In the genomic region with DNA sequence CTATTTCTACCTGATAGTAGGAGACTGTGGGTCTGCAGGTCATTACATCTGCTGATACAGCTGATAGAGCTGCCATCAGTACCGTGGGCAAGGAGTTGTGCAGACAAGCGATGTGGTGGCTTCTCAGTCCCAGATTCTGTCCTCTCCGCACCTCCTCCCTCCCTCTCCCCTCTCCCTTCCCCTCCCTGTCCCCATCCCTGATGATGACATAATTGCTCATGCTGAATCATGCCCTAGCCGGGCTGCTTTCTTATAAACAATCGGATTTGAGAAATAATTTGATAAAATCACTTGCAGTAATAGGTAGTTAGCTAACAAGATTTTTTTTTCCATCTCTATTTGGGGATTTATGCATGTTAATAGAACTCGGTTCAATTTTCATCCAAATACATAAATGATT, we compare ENCODE assay signal across 17 mouse cellular contexts. TPM values are rescaled to one million over a fixed set of nuclear protein-coding genes. Genes with fewer than 3 reads are reported as not detected.
A peak's percentile ranks its signal among the peaks of the same experiment; 100 is the strongest.
DNase-seq lines count a peak whose midpoint lies in the region; ATAC-seq and TF ChIP-seq lines count a peak whose summit lies in the region.
"Had no signal": no experiment of that assay in that cellular context is flagged by ENCODE, and none has a peak within 500 bp of the region (broad histone marks: within the 10 kb centered on the region; RNA-seq: fewer than 3 reads in every experiment).

4930583I09Rik (minus strand) TSS at position 144 of the 400 bp plus-strand sequence.

- no peak for ATAC-seq in kidney, postnatal 0 days (replicated peaks; ENCODE audit: low FRiP score, low read depth)
- peak; percentile 47; the same call in 1 of the 2 replicates for ATAC-seq in forebrain, embryonic 14.5 days
- no peak for ATAC-seq in midbrain, embryonic 16.5 days
- ATAC-seq in intestine, embryonic 15.5 days, result no peak

- H3K9ac ChIP-seq in kidney, postnatal 0 days (ENCODE audit: low read depth, low read length), result no peak within 1 kb of the TSS
- H3K9ac ChIP-seq in forebrain, embryonic 14.5 days (ENCODE audit: low read length), result no peak within 1 kb of the TSS
- no peak within 1 kb of the TSS for H3K9ac ChIP-seq in midbrain, embryonic 16.5 days (ENCODE audit: low read depth, low read length)
- H3K9ac ChIP-seq in intestine, embryonic 15.5 days, result no peak within 1 kb of the TSS
- H3K9ac ChIP-seq: limb, embryonic 15.5 days; lung, embryonic 15.5 days had no signal

- intact Hi-C loops in left cerebral cortex, postnatal 14 days (cut with DNase I), result no loop called here

- peak within 1 kb of the TSS; percentile 2; the same call in 1 of the 2 replicates for H3K4me2 ChIP-seq in kidney, postnatal 0 days (ENCODE audit: low read length)
- no peak within 1 kb of the TSS for H3K4me2 ChIP-seq in forebrain, embryonic 14.5 days (ENCODE audit: low read length)
- peak within 1 kb of the TSS; percentile 7 for H3K4me2 ChIP-seq in midbrain, embryonic 16.5 days (ENCODE audit: low read length)
- no peak within 1 kb of the TSS for H3K4me2 ChIP-seq in intestine, embryonic 15.5 days (replicated peaks)
- H3K4me2 ChIP-seq: limb, embryonic 15.5 days; lung, embryonic 15.5 days had no signal

- H3K27ac ChIP-seq in kidney, postnatal 0 days, result no peak within 1 kb of the TSS
- no peak within 1 kb of the TSS for H3K27ac ChIP-seq in forebrain, embryonic 14.5 days (ENCODE audit: low read depth, low read length)
- no peak within 1 kb of the TSS for H3K27ac ChIP-seq in midbrain, embryonic 16.5 days (ENCODE audit: low read length)
- no peak within 1 kb of the TSS for H3K27ac ChIP-seq in intestine, embryonic 15.5 days
- H3K27ac ChIP-seq: limb, embryonic 15.5 days; lung, embryonic 15.5 days had no signal

- WGBS in kidney, postnatal 0 days, result 62% methylated on average over 6 of the region's 6 CpGs
- 64% methylated on average over 6 of the region's 6 CpGs for whole genome bisulfite sequencing in forebrain, embryonic 14.5 days
- 44% methylated on average over 6 of the region's 6 CpGs for WGBS in midbrain, embryonic 16.5 days
- 65% methylated on average over 6 of the region's 6 CpGs for WGBS in intestine, embryonic 15.5 days

- no peaks in the 10 kb centered on the region for H3K9me3 ChIP-seq in kidney, postnatal 0 days (replicated peaks; ENCODE audit: low read length)
- H3K9me3 ChIP-seq in forebrain, embryonic 14.5 days (replicated peaks; ENCODE audit: control insufficient read depth, low read length), result no peaks in the 10 kb centered on the region
- H3K9me3 ChIP-seq in midbrain, embryonic 16.5 days (replicated peaks; ENCODE audit: control insufficient read depth, low read length, poor library complexity, severe bottlenecking), result no peaks in the 10 kb centered on the region
- H3K9me3 ChIP-seq in intestine, embryonic 15.5 days, result no peaks in the 10 kb centered on the region
- H3K9me3 ChIP-seq: limb, embryonic 15.5 days; lung, embryonic 15.5 days had no signal

- H3K4me3 ChIP-seq in kidney, postnatal 0 days (replicated peaks; ENCODE audit: low read depth, low read length), result no peak within 1 kb of the TSS
- no peak within 1 kb of the TSS for H3K4me3 ChIP-seq in forebrain, embryonic 14.5 days (ENCODE audit: low read depth, low read length)
- H3K4me3 ChIP-seq in midbrain, embryonic 16.5 days (ENCODE audit: low read depth, low read length), result no peak within 1 kb of the TSS
- H3K4me3 ChIP-seq in intestine, embryonic 15.5 days (replicated peaks), result no peak within 1 kb of the TSS
- H3K4me3 ChIP-seq: limb, embryonic 15.5 days; lung, embryonic 15.5 days had no signal

- no peaks in the 10 kb centered on the region for H3K27me3 ChIP-seq in kidney, postnatal 0 days (ENCODE audit: insufficient read depth, low read length)
- no peaks in the 10 kb centered on the region for H3K27me3 ChIP-seq in forebrain, embryonic 14.5 days (replicated peaks; ENCODE audit: control insufficient read depth, insufficient read depth, low read length)
- no peaks in the 10 kb centered on the region for H3K27me3 ChIP-seq in midbrain, embryonic 16.5 days (ENCODE audit: control insufficient read depth, insufficient read depth, low read depth, low read length)
- no peaks in the 10 kb centered on the region for H3K27me3 ChIP-seq in intestine, embryonic 15.5 days (replicated peaks)
- H3K27me3 ChIP-seq: limb, embryonic 15.5 days; lung, embryonic 15.5 days had no signal

- no peaks in the 10 kb centered on the region for H3K36me3 ChIP-seq in kidney, postnatal 0 days (ENCODE audit: insufficient read depth, low read length)
- H3K36me3 ChIP-seq in forebrain, embryonic 14.5 days (ENCODE audit: control insufficient read depth, insufficient read depth, low read length), result no peaks in the 10 kb centered on the region
- no peaks in the 10 kb centered on the region for H3K36me3 ChIP-seq in midbrain, embryonic 16.5 days (ENCODE audit: control insufficient read depth, insufficient read depth, low read length)
- no peaks in the 10 kb centered on the region for H3K36me3 ChIP-seq in intestine, embryonic 15.5 days
- H3K36me3 ChIP-seq: limb, embryonic 15.5 days; lung, embryonic 15.5 days had no signal

- DNase-seq in kidney, postnatal 0 days (ENCODE audit: low spot score), result no peak
- DNase-seq in kidney, postnatal 10 days, result no peak
- DNase-seq in adrenal gland, adult 8-10 months, result peak; percentile 5
- DNase-seq in forebrain, embryonic 14.5 days (ENCODE audit: low spot score), result no peak
- DNase-seq in left cerebral cortex, postnatal 14 days (ENCODE audit: low spot score in 2 of 2), result no peak
- no peak for DNase-seq in left cerebral cortex, adult 18-20 months (ENCODE audit: low spot score in 2 of 2)
- DNase-seq: embryo, embryonic 11 days; heart, postnatal 10 days; kidney, adult 11 months had no signal

- no peak for TF ChIP-seq CTCF in kidney, postnatal 0 days (IDR thresholded peaks at IDR 0.05; ENCODE audit: low read depth)

- no peaks in the 10 kb centered on the region for H3K4me1 ChIP-seq in kidney, postnatal 0 days (replicated peaks; ENCODE audit: insufficient read depth, low read length)
- peaks cover 2% of the 10 kb centered on the region; the same call in 1 of the 2 replicates for H3K4me1 ChIP-seq in forebrain, embryonic 14.5 days (ENCODE audit: control insufficient read depth, insufficient read depth, low read length)
- peaks cover 11% of the 10 kb centered on the region for H3K4me1 ChIP-seq in midbrain, embryonic 16.5 days (ENCODE audit: control insufficient read depth, insufficient read depth, low read length)
- no peaks in the 10 kb centered on the region for H3K4me1 ChIP-seq in intestine, embryonic 15.5 days (replicated peaks)
- H3K4me1 ChIP-seq: lung, embryonic 15.5 days had no signal

RNA-seq across cellular contexts. Expression of gene 4930583I09Rik, which starts in this region (rescaled TPM):
- polyA plus RNA-seq in kidney, postnatal 0 days (2015; fragmentation: Nextera tagmentation; extraction: Ambion mirVana), result not detected in 2 replicates
- total RNA-seq in adrenal gland, adult 8-10 months (2022), result not detected
- not detected in 2 replicates for polyA plus RNA-seq in forebrain, embryonic 14.5 days (2014; fragmentation: Nextera tagmentation; extraction: Ambion mirVana)
- not detected in 2 replicates for polyA plus RNA-seq in midbrain, embryonic 16.5 days (2015; fragmentation: Nextera tagmentation; extraction: Ambion mirVana)
- total RNA-seq in left cerebral cortex, postnatal 14 days (2021), result not detected
- not detected for total RNA-seq in left cerebral cortex, adult 18-20 months (2021)
- not detected in 2 replicates for polyA plus RNA-seq in intestine, embryonic 15.5 days (2015; fragmentation: Nextera tagmentation; extraction: Ambion mirVana)
- total RNA-seq: heart, postnatal 10 days; layer of hippocampus, postnatal 25 days; monocyte, adult 5-6 weeks had no signal
- polyA plus RNA-seq: frontal cortex, adult 2 months; gonadal fat pad, adult 2 months; limb, embryonic 15.5 days; lung, embryonic 15.5 days had no signal

Comparison
In these comparisons a context has a peak if more than half of its experiments do, and no peak if none do; other contexts are left out.
1. Peak in DNase-seq in adrenal gland, adult 8-10 months; RNA of the gene not detected or under 1 TPM.
2. Peak in ATAC-seq in forebrain, embryonic 14.5 days; RNA of the gene not detected or under 1 TPM.
3. H3K4me2 ChIP-seq: peak in kidney, postnatal 0 days (single experiment) and midbrain, embryonic 16.5 days (single experiment); none in forebrain, embryonic 14.5 days (single experiment) and intestine, embryonic 15.5 days (single experiment).